Mouse (Mus musculus) liver, adult 2 months (tissue): ENCODE results near the gene Dnaaf5. TPM values are rescaled to one million over a fixed set of nuclear protein-coding genes. Genes with fewer than 3 reads are reported as not detected.
A peak's percentile ranks its signal among the peaks of the same experiment; 100 is the strongest.

Experiments
- DNase-seq: peaks from one replicate; pipeline ENCODE4 v3.0.0-alpha.2; 2011; ENCODE audit warnings: low read depth, low spot score; ENCODE audit errors: extremely low read depth
- H3K27ac ChIP-seq: fragments of 200-500 bp; replicated peaks from 2 replicates; pipeline ENCODE4 v1.5.1; 2012; ENCODE audit warnings: low read depth, mild to moderate bottlenecking, control low read depth, inconsistent platforms, low read length; ENCODE audit not compliant: insufficient read depth
- H3K27me3 ChIP-seq: fragments of 200-500 bp; 2 replicates; pipeline ENCODE4 v1.6.1; 2012; ENCODE audit warnings: mild to moderate bottlenecking, moderate library complexity, low read length, inconsistent platforms; ENCODE audit not compliant: control insufficient read depth, insufficient read depth
- H3K36me3 ChIP-seq: fragments of 200-500 bp; 2 replicates; pipeline ENCODE4 v1.6.1; 2012; ENCODE audit warnings: low read length, inconsistent platforms; ENCODE audit not compliant: control insufficient read depth, insufficient read depth
- H3K4me1 ChIP-seq: fragments of 200-500 bp; 2 replicates; pipeline ENCODE4 v1.6.1; 2011; ENCODE audit warnings: low read length; ENCODE audit not compliant: control insufficient read depth, insufficient read depth
- H3K4me3 ChIP-seq: fragments of 200-500 bp; 2 replicates; pipeline ENCODE4 v1.5.1; 2011; ENCODE audit warnings: low read depth, mild to moderate bottlenecking, control low read depth, low read length, moderate library complexity; ENCODE audit not compliant: insufficient read depth
- H3K79me2 ChIP-seq: fragments of 200-500 bp; 2 replicates; pipeline ENCODE4 v1.6.1; 2012; ENCODE audit warnings: inconsistent platforms, mild to moderate bottlenecking, low read length, moderate library complexity; ENCODE audit not compliant: control insufficient read depth, insufficient read depth
- H3K9ac ChIP-seq: fragments of 200-500 bp; 2 replicates; pipeline ENCODE4 v1.6.1; 2012; ENCODE audit warnings: low read depth, mild to moderate bottlenecking, control low read depth, inconsistent platforms, low read length
- CTCF ChIP-seq: fragments of 200-500 bp; IDR thresholded peaks from 2 replicates; pipeline ENCODE4 v1.5.1; 2011; ENCODE audit warnings: low read depth, low read length, control low read depth
- POLR2A ChIP-seq: fragments of 200-500 bp; IDR thresholded peaks from 2 replicates; pipeline ENCODE4 v1.6.1; 2011; ENCODE audit warnings: low read length, control low read depth; ENCODE audit not compliant: insufficient read depth; ENCODE audit errors: extremely low read depth
- WGBS: fragments of 180-500 bp; shearing (Covaris S2); methylation state at CpG from one replicate; pipeline ENCODE4 v1.1.7; 2018; 5-methylcytosine and 5-hydroxymethylcytosine counted together
- polyA plus RNA-seq: library from polyadenylated mRNA; depleted of rRNA; stranded (reverse); fragments of >200 nt; gene quantifications from 2 replicates; pipeline ENCODE4 v1.2.3, GENCODE M21; 2012; rRNA removed
- total RNA-seq: library from RNA; depleted of rRNA; stranded (reverse); fragments of >200 nt; gene quantifications from 2 replicates; pipeline ENCODE4 v1.2.3, GENCODE M21; 2014; rRNA removed

Gene Dnaaf5
- total RNA-seq = 2.7 and 3.5 TPM in 2 replicates
- 8.1 and 9.0 TPM in 2 replicates for polyA plus RNA-seq

DNA sequence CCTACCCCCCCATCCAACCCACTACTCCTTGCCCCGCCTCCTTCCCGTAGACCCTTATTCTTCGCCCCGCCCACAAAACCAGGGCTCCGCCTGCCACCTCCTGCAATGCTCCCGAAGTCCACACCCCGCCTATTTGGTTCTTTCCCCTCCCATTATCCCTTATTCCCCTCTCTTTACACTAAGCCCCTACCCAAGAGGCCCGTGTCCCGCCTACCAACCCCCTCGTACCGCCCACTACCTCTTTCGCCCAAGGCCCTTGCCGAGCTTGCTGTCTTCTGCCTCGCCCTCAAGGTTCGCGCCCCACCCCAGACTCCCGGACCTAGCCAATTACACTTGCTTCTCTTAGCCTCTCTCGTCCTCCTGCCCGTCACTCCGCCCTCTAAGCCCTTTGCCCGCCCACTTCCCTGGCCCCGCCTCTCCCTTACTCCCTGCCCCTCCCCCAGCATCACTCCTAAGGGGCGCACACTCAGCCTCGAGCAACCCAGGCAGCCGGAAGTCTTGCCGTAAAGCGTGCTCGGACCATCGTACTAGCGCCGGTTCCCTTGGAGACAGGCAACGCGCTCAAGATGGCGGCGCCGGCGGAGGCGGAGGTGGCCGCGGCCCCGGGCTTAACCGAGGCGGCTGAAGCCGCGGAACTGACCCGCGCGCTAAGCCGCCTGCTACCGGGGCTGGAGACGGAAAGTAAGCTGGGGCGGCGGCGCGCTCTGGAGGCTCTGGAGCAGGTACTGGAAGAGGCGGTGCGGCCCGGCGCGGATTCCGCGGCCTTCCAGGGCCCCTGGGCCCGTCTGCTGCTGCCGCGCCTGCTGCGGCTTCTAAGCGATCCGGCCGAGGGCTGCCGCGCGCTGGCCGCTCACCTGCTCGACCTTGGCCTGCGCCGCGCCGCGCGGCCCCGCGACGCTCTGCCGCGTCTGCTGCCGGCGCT lies at the start of gene Dnaaf5, which contains the start of gene Prkar1b:
Gene Dnaaf5, plus strand, starts transcription at position 543 of the 922 bp plus-strand sequence.
Gene Prkar1b, minus strand, starts transcription at position 321 of the 922 bp plus-strand sequence.
- Histone ChIP-seq H3K4me1 (peaks cover 3% of the 10 kb centered on the region; the same call in 1 of the 2 replicates), H3K9ac (peak within 1 kb of the TSS; percentile 84), H3K36me3 (no peaks in the 10 kb centered on the region; the same call in 1 of the 2 replicates), H3K4me3 (peak within 1 kb of the TSS; percentile 69), H3K27me3 (no peaks in the 10 kb centered on the region), H3K79me2 (no peaks in the 10 kb centered on the region), H3K27ac (peak within 1 kb of the TSS; percentile 58)
- 1% methylated on average over 86 of the region's 87 CpGs for WGBS
- DNase-seq = peak; percentile 96
- TF ChIP-seq POLR2A = no peak; the same call in 1 of the 2 replicates
- no peak for TF ChIP-seq CTCF

DNA sequence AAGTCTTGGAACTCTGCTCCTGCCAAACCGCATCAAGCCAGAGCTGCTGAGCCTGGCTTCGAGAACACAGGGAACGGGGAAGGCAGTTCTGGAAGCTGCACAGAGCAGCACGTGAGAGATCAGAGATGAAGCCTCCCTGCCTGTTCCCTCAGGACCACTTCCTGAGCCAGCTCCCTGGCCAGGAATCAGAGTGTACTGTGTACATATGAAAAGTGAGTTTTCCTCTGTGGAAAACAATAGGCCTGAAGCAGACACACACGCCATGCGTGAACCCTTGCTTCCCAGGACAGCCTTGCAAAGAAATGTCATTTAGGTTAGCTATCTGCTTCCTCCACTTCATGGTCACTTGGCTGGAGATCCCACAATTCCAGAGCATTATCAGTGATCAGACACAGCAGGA lies 48.2 kb upstream of the Dnaaf5 start:
- no peaks in the 10 kb centered on the region for H3K27me3 ChIP-seq
- no peaks in the 10 kb centered on the region for H3K79me2 ChIP-seq
- H3K27ac ChIP-seq = no peak overlapping the region
- no peaks in the 10 kb centered on the region for H3K36me3 ChIP-seq
- no peak overlapping the region for H3K4me3 ChIP-seq
- TF ChIP-seq POLR2A = no peak
- TF ChIP-seq CTCF = no peak
- WGBS = 82% methylated on average over 6 of the region's 6 CpGs
- DNase-seq = no peak
- H3K4me1 ChIP-seq = no peaks in the 10 kb centered on the region
- H3K9ac ChIP-seq = no peak overlapping the region

DNA sequence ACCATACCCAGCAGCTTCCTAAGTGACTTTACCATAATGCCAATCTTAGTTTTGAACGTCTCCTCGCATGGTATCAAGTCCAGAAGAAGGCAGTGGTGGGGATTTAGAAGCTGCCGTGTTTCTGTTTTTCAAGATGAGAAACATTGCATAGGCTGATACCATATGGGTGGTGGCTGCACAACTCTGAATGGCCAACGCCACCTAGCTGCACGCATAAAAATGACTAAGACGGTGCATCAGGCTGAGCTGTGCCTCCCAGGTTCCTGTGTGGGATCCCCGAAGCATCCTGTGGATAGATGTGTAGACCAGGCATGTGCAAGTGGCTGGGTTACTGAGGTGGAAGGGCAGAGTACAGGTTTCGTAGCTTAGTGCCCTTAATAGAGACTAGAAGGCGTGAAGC lies 42.2 kb upstream of the Dnaaf5 start:
- DNase-seq = no peak
- H3K79me2 ChIP-seq = no peaks in the 10 kb centered on the region
- 72% methylated on average over 9 of the region's 9 CpGs for WGBS
- no peak overlapping the region for H3K4me3 ChIP-seq
- H3K4me1 ChIP-seq = no peaks in the 10 kb centered on the region
- TF ChIP-seq CTCF = peak; percentile 51
- TF ChIP-seq POLR2A = no peak
- H3K36me3 ChIP-seq = no peaks in the 10 kb centered on the region
- no peak overlapping the region for H3K9ac ChIP-seq
- no peaks in the 10 kb centered on the region for H3K27me3 ChIP-seq
- no peak overlapping the region for H3K27ac ChIP-seq

DNA sequence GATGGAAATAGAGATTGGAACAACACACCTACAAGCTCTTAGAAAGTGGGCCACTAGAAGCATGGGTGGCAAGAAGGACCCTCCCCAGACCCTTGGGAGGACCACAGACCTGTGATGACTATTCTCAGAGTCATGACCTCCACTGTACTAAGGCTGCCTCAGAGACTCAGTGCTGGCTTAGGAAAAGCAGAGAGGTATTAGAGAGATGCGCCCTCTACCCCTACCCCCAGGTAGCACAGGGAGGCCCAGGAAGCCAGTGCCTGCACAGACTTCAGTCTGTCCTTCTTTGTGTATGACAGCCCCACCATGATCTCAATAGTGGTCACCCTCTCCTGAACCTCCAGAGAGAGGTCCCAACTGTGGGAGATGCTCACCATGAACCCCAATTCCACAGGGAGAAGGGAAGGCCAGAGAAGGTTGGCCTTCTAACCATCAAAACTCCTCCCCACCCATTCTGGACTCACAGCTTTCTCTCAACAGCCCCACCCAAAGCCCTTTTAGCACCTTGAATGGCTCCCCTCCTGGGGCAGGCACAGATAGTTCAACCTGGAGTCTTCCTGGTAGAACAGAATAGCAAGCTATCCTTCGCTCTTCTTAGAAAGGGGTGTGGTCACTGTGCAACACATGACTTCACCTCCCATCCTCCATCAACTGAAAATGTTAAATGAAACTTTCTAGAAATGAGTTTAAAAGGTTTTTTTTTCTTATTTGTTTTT lies 39.7 kb upstream of the Dnaaf5 start:
- Histone ChIP-seq H3K36me3 (no peaks in the 10 kb centered on the region), H3K27ac (no peak overlapping the region), H3K27me3 (no peaks in the 10 kb centered on the region), H3K9ac (no peak overlapping the region), H3K4me3 (no peak overlapping the region), H3K79me2 (no peaks in the 10 kb centered on the region), H3K4me1 (no peaks in the 10 kb centered on the region)
- no peak for TF ChIP-seq POLR2A
- no peak for TF ChIP-seq CTCF
- WGBS = 87% methylated on average over 2 of the region's 2 CpGs
- no peak for DNase-seq

DNA sequence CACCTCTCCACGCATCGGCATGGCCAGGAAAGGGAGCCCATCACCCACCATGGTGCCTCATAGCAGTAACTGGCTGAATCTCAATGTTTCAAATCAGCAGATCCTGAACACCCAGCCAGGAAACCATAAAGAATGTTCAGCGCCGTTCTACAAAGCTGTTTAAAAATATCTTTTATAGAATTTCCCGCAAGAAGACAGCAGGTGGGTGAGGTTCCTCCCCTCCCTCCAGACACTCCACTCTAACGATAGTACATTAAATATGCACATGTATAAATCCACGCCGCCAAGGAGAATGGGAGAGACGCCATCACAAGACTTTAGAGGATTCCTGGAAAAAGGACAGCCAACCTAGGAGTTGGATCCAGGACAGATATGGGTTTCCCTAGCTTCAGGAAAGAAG lies 38.0 kb upstream of the Dnaaf5 start:
- Histone ChIP-seq H3K36me3 (no peaks in the 10 kb centered on the region), H3K9ac (no peak overlapping the region), H3K4me1 (no peaks in the 10 kb centered on the region), H3K27ac (no peak overlapping the region), H3K4me3 (no peak overlapping the region), H3K79me2 (no peaks in the 10 kb centered on the region), H3K27me3 (no peaks in the 10 kb centered on the region)
- no peak for DNase-seq
- TF ChIP-seq POLR2A = no peak
- TF ChIP-seq CTCF = no peak
- 78% methylated on average over 9 of the region's 9 CpGs for WGBS
